Mouse (Mus musculus): ENCODE results near the gene Fam89b.

The Fam89b gene

DNA sequence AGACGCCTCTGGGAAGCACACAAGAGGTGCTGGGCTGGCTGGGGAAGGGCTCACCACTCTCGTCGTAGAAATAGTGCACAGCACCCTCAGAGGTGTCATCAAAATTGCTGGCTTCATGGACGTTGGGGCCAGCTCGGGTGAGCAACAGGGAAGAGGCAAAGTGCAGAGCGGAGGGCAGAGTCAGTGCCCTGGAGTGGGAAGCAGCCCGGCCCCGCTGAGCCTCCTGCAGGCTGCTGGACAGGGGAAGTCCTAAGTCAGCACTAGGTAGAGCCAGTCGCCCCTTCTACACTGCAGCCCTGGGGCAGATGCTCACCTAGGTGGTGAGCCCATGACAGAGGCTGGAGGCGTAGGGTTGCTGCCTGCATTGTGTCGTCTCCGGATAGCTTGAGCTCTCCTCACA lies 45.2 kb downstream of the Fam89b start:
- DNase-seq (ENCODE audit: extremely low spot score): no peak

GRCm38 (mm10) chr19:5680432-5680831 lies 49.0 kb downstream of the Fam89b start:
- no peak for DNase-seq (ENCODE audit: extremely low spot score)
